Mouse (Mus musculus) stomach, postnatal 0 days (tissue): ENCODE measurements around the gene Creg2. TPM values are rescaled to one million over a fixed set of nuclear protein-coding genes. Genes with fewer than 3 reads are reported as not detected.
A peak's percentile ranks its signal among the peaks of the same experiment; 100 is the strongest.

Source experiments
- ATAC-seq: fragments of 200-750 bp; cut with Nextera tagmentation; 2 replicates; pipeline ENCODE4 v1.8.0; 2017; ENCODE audit not compliant: low FRiP score, low TSS enrichment
- DNase-seq: peaks from one replicate; pipeline ENCODE4 v3.0.0-alpha.2; 2016; ENCODE audit warnings: low spot score
- H3K27ac ChIP-seq: fragments of 300-500 bp; sonication (generic); replicated peaks from 2 replicates; pipeline ENCODE4 v1.5.1; 2014; ENCODE audit warnings: mild to moderate bottlenecking, control low read depth
- H3K27me3 ChIP-seq: fragments of 300-500 bp; sonication (generic); 2 replicates; pipeline ENCODE4 v1.6.1; 2014; ENCODE audit warnings: low read length; ENCODE audit not compliant: control insufficient read depth, insufficient read depth
- H3K36me3 ChIP-seq: fragments of 300-500 bp; sonication (generic); 2 replicates; pipeline ENCODE4 v1.6.1; 2014; ENCODE audit warnings: low read length, mixed read lengths; ENCODE audit not compliant: control insufficient read depth, insufficient read depth
- H3K4me1 ChIP-seq: fragments of 300-500 bp; sonication (generic); replicated peaks from 2 replicates; pipeline ENCODE4 v1.6.1; 2014; ENCODE audit warnings: antibody characterized with exemption; ENCODE audit not compliant: control insufficient read depth, insufficient read depth
- H3K4me2 ChIP-seq: fragments of 300-500 bp; sonication (generic); replicated peaks from 2 replicates; pipeline ENCODE4 v1.6.1; 2014; ENCODE audit warnings: low read depth, mild to moderate bottlenecking, control low read depth, moderate library complexity
- H3K4me3 ChIP-seq: fragments of 300-500 bp; sonication (generic); 2 replicates; pipeline ENCODE4 v1.5.1; 2014; ENCODE audit warnings: low read depth, low read length, control low read depth
- H3K9ac ChIP-seq: fragments of 300-500 bp; sonication (generic); 2 replicates; pipeline ENCODE4 v1.6.1; 2014; ENCODE audit warnings: mild to moderate bottlenecking, low read length, control low read depth, mixed read lengths
- H3K9me3 ChIP-seq: fragments of 300-500 bp; sonication (generic); 2 replicates; pipeline ENCODE4 v1.6.1; 2016; ENCODE audit warnings: low read length; ENCODE audit not compliant: control insufficient read depth
- CTCF ChIP-seq: IDR thresholded peaks from 2 replicates; pipeline ENCODE4 v1.5.1; 2016; ENCODE audit warnings: antibody characterized with exemption, low read depth, mild to moderate bottlenecking, moderate library complexity
- EP300 ChIP-seq: optimal IDR thresholded peaks from 2 replicates; pipeline ENCODE3; 2016; ENCODE audit warnings: antibody characterized with exemption
- WGBS: fragments of 180-500 bp; shearing (Covaris S2); extraction: QIAGEN DNeasy Blood & Tissue Kit; methylation state at CpG from one replicate; pipeline ENCODE4 v1.1.7; 2014; 5-methylcytosine and 5-hydroxymethylcytosine counted together
- polyA plus RNA-seq: library from polyadenylated mRNA; unstranded; fragments of >200 nt; fragmentation: Nextera tagmentation; extraction: Ambion mirVana; gene quantifications from 2 replicates; pipeline ENCODE4 v1.2.1, GENCODE M21; 2015

Creg2 gene
- polyA plus RNA-seq, 1 experiment from 2014 or later: 0.30 TPM

DNA sequence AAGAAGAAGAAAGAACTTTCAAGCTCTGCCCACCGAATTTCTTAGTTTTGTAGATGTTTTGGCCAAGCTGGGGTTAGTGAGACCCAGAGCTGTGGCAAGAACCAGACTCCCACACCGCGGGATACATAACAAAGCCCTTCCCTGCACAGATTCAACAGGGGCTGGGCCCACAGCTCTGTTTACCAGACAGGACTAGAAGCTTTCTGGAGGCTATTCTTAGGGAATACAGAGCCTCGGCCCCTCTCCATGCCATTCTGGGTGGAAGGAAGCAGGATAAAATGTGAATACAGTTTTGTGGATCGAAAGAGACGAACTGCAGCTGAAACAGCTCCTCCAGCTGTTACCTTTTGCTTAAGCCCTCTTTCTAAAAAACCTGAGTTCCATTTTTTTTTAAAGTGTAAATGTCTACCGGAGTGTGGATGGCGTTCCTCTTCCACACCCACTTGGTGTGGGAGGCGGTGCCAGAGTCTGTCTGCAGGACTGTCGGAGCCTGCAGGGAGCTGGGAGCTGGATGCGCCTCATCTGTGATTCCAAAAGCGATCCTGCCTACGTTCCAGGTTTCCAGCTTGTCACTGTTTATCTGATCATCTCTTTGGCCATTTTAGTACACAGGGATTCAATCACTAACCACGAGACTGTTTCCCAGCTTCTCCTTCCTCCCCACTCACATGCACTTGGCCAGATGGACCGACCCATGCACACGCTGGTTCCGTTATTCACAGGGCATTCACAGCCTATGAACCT, 1.4 kb downstream of the Creg2 start:
- Histone ChIP-seq H3K4me3 (peak overlapping the region; percentile 40), H3K27ac (no peak overlapping the region), H3K4me1 (peaks cover 2% of the 10 kb centered on the region; the same call in 1 of the 2 replicates), H3K27me3 (peaks cover 3% of the 10 kb centered on the region; the same call in 1 of the 2 replicates), H3K36me3 (no peaks in the 10 kb centered on the region), H3K9ac (no peak overlapping the region), H3K4me2 (peak overlapping the region; percentile 96), H3K9me3 (no peaks in the 10 kb centered on the region)
- DNase-seq (no peak), ATAC-seq (peak; percentile 47; the same call in 1 of the 2 replicates)
- WGBS: 12% methylated on average over 17 of the region's 17 CpGs
- no peak for TF ChIP-seq CTCF
- no peak for TF ChIP-seq EP300

DNA sequence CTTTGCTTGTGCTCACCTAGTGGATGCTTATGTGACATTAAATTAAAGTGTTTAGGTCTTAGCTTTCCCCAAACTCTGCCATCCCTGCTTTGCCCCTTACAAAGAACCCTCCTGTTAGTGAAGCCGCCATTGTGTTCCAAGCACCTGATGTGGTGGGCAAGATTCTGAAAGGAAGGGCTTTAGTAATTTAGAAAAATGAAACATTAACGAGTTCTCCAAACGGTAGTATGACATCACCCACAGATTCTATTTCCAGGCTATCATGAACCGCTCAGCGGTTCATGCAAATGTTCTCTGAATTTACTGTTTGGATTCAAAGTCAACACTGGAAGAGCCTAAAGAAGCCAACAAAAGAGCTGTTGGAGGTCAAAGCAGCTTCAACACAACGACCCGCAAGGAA, 2.7 kb downstream of the Creg2 start:
- H3K4me2 ChIP-seq: no peak overlapping the region
- peaks cover 3% of the 10 kb centered on the region; the same call in 1 of the 2 replicates for H3K27me3 ChIP-seq
- H3K27ac ChIP-seq: no peak overlapping the region
- no peak overlapping the region for H3K4me3 ChIP-seq
- no peak for DNase-seq
- TF ChIP-seq EP300 (no peak), CTCF (no peak)
- H3K9me3 ChIP-seq: no peaks in the 10 kb centered on the region
- WGBS: 82% methylated on average over 7 of the region's 7 CpGs
- no peaks in the 10 kb centered on the region for H3K36me3 ChIP-seq
- peaks cover 2% of the 10 kb centered on the region; the same call in 1 of the 2 replicates for H3K4me1 ChIP-seq
- no peak for ATAC-seq
- H3K9ac ChIP-seq: no peak overlapping the region

DNA sequence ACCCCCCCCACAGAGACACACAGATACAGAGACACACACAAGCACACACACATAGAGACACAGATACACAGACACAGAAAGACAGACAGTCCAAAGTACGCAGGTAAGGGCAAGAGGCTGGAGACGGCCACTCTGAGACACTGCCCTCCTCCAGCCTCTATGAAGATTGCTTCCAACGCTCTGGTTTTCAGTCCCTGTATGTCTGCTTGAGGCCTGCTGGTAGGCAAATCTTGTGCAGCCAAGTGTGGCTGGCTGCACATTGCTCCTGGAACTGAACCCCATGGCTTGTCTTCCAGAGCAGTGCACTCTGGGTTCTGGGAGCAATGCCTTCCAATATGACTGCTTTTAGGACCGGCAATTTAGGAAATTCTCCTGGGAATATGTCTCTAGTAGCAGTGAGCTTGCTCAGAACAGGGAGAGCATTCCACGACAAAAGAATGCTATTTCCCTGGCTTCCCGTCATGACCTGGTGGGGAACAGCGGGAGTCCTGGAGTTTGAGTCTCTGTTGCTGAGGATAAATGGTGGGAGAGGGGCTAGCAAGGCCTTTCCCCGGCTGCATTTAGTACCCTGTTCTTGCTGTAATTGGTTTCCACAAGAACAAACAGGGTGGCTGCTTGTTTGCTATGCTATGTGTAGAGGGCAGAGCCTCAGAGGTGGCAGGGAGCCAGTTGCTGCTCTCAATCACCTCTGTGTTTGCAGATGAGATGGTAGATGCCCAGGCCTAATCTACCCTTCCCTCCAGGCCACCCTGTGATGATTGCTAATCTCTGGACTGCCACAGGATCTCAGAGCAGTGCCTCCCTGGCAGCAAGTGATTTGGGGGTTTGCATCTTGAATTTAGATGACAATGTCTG, 5.1 kb downstream of the Creg2 start:
- Histone ChIP-seq H3K27ac (no peak overlapping the region), H3K4me1 (peaks cover 2% of the 10 kb centered on the region; the same call in 1 of the 2 replicates), H3K27me3 (peaks cover 2% of the 10 kb centered on the region; the same call in 1 of the 2 replicates), H3K4me3 (no peak overlapping the region), H3K36me3 (no peaks in the 10 kb centered on the region), H3K9me3 (no peaks in the 10 kb centered on the region), H3K9ac (no peak overlapping the region), H3K4me2 (no peak overlapping the region)
- 57% methylated on average over 8 of the region's 8 CpGs for WGBS
- TF ChIP-seq CTCF (no peak), EP300 (no peak)
- DNase-seq: peak; percentile 21
- no peak for ATAC-seq

DNA sequence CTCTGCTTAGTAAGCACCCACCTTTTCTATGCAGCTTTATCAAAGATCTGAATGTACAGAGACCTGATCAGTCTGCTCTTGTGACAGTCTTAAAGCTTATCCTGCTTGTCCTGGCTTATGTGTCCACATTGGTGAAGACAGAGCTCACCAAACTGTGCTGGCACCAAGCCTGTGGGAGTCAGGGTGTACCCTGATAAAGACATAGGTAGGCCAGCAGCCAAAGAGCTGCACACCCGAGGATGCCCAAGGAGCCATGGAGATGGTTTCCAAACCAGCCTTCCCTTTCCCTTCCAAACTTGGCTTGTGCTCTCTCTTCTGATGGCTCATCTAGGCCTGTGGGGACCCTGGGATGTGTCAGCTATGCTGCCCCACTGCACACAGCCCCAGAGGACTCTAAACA, 6.9 kb downstream of the Creg2 start:
- no peaks in the 10 kb centered on the region for H3K27me3 ChIP-seq
- TF ChIP-seq CTCF (no peak), EP300 (no peak)
- no peak overlapping the region for H3K4me3 ChIP-seq
- no peaks in the 10 kb centered on the region for H3K9me3 ChIP-seq
- H3K9ac ChIP-seq: no peak overlapping the region
- H3K27ac ChIP-seq: no peak overlapping the region
- 41% methylated on average over 1 of the region's 1 CpGs for WGBS
- no peak overlapping the region for H3K4me2 ChIP-seq
- DNase-seq (no peak), ATAC-seq (no peak)
- H3K36me3 ChIP-seq: no peaks in the 10 kb centered on the region
- H3K4me1 ChIP-seq: no peaks in the 10 kb centered on the region

DNA sequence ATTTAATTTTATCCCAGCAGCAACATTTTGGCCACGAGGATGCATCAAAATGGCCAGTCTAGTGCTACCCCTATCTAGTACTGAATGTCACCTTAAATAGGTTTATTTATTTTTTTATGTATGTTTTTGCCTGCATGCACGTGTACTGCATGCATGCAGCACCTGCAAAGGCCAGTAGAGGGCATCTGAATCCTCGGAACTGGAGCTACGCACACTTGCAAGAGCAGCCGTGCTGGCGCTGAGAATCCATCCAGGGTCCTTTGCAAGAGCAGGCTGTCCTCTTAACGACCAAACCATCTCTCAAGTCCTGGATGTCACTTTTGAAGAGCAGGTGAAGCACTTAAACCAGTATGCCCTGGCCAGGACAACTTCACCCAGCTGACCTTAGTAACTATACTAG, 9.6 kb downstream of the Creg2 start:
- Histone ChIP-seq H3K4me3 (no peak overlapping the region), H3K27me3 (no peaks in the 10 kb centered on the region), H3K36me3 (no peaks in the 10 kb centered on the region), H3K4me1 (no peaks in the 10 kb centered on the region), H3K4me2 (no peak overlapping the region), H3K9ac (no peak overlapping the region), H3K9me3 (no peaks in the 10 kb centered on the region), H3K27ac (no peak overlapping the region)
- DNase-seq (no peak), ATAC-seq (no peak)
- TF ChIP-seq CTCF: peak; percentile 22; the same call in 1 of the 2 replicates
- TF ChIP-seq EP300: no peak
- WGBS: 93% methylated on average over 7 of the region's 7 CpGs

DNA sequence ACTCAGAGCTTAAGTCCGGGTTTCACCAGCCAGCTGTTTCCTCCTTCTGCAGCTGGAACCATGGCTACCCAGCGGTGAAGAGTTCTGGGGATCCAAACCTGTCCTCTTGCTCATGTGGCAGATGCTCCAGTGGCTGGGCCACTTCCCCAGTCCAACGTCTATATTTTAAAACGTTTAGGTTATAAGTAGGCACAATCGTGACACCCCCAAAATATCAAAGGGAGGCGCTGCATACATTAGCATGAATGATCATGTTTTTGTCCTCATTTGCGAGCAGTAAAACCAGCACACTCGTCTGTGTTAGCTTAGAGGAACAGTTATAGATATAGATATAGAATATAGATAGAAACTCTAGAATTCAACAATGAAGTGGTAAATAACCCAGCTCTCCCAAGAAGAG, 14.1 kb downstream of the Creg2 start:
- Histone ChIP-seq H3K4me1 (no peaks in the 10 kb centered on the region), H3K4me2 (no peak overlapping the region), H3K9ac (no peak overlapping the region), H3K9me3 (no peaks in the 10 kb centered on the region), H3K36me3 (no peaks in the 10 kb centered on the region), H3K4me3 (no peak overlapping the region), H3K27ac (no peak overlapping the region), H3K27me3 (no peaks in the 10 kb centered on the region)
- ATAC-seq: no peak
- no peak for TF ChIP-seq EP300
- no peak for TF ChIP-seq CTCF
- no peak for DNase-seq
- WGBS: 58% methylated on average over 8 of the region's 8 CpGs
